Mouse (Mus musculus): ENCODE measurements around the gene Fxyd3.

DNA sequence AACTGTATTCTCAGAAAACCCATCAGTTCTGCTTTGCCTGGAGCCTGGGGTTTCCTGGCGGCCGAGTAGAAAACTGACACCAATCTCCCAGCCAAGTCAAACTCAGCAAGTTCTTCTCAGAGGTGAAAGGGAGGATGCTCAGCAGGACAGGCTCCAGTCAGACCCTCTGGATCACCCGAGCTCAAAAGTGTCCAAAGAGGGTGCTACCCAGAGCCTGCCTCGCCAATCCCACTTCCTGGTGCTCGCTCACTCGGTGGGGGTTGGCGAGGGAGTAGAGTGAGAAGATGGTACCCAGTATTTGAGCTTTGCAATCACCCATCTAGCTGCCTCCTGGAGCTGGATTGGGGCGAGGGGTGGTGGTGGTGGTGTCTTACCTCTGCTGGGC, 35.5 kb downstream of the Fxyd3 start:
- TF ChIP-seq CTCF (IDR thresholded peaks at IDR 0.05; ENCODE audit: extremely low read depth, insufficient read depth, low read length) (no peak), POLR2A (IDR thresholded peaks at IDR 0.05; ENCODE audit: extremely low read depth, insufficient read depth, low read length) (no peak)

All from cortical plate, adult 2 months (tissue).